Mouse (Mus musculus) T-cell, adult 2 months (primary cell): ENCODE results near the gene Mgat2.

Experiments
- DNase-seq: peaks from one replicate; pipeline ENCODE4 v3.0.0; 2022; ENCODE audit warnings: low spot score

The Mgat2 gene

GRCm38 (mm10) chr12:69179371-69179770, 4.6 kb upstream of the Mgat2 start:
- DNase-seq: no peak

GRCm38 (mm10) chr12:69181800-69182199, 2.2 kb upstream of the Mgat2 start:
- no peak for DNase-seq

GRCm38 (mm10) chr12:69184342-69185295, 662 bp downstream of the Mgat2 start:
- DNase-seq: no peak

GRCm38 (mm10) chr12:69185371-69185770, 1.4 kb downstream of the Mgat2 start:
- no peak for DNase-seq

GRCm38 (mm10) chr12:69186811-69187471, 3.0 kb downstream of the Mgat2 start:
- DNase-seq: no peak

- DNase-seq: no peak
These were observed 6.1 kb downstream of the Mgat2 start for GRCm38 (mm10) chr12:69190074-69190473.

GRCm38 (mm10) chr12:69190522-69190921, 6.6 kb downstream of the Mgat2 start:
- peak; percentile 44 for DNase-seq

- no peak for DNase-seq
These were observed 7.4 kb downstream of the Mgat2 start for GRCm38 (mm10) chr12:69191396-69191795.

- DNase-seq: no peak
These were observed 8.7 kb downstream of the Mgat2 start for GRCm38 (mm10) chr12:69192637-69193036.

- peak; percentile 42 for DNase-seq
These were observed 12.8 kb downstream of the Mgat2 start, which contains the start of gene Gm49383 for GRCm38 (mm10) chr12:69196444-69197377. Gene Gm49383, minus strand, starts transcription at chr12:69197104.

- DNase-seq: peak; percentile 66
These were observed 13.6 kb downstream of the Mgat2 start for GRCm38 (mm10) chr12:69197378-69198163.

- DNase-seq: no peak
These were observed 14.2 kb downstream of the Mgat2 start, which contains the start of gene Dnaaf2 for GRCm38 (mm10) chr12:69198164-69198535. Gene Dnaaf2, minus strand, starts transcription at chr12:69198429.

GRCm38 (mm10) chr12:69198985-69199384, 15.0 kb downstream of the Mgat2 start:
- no peak for DNase-seq

- DNase-seq: no peak
These were observed 20.3 kb downstream of the Mgat2 start, which contains the start of gene Gm49384 for GRCm38 (mm10) chr12:69204052-69204833. Gene Gm49384, minus strand, starts transcription at chr12:69204267.

GRCm38 (mm10) chr12:69207396-69207795, 23.4 kb downstream of the Mgat2 start:
- DNase-seq: no peak

GRCm38 (mm10) chr12:69207926-69208325, 24.0 kb downstream of the Mgat2 start:
- DNase-seq: no peak

- DNase-seq: no peak
These were observed 24.6 kb downstream of the Mgat2 start for GRCm38 (mm10) chr12:69208520-69208919.

GRCm38 (mm10) chr12:69210056-69210979, 26.4 kb downstream of the Mgat2 start:
- no peak for DNase-seq

- peak; percentile 16 for DNase-seq
These were observed 27.1 kb downstream of the Mgat2 start for GRCm38 (mm10) chr12:69211057-69211456.
